Mouse (Mus musculus): Measurements from ENCODE around the gene Smim6. TPM values are rescaled to one million over a fixed set of nuclear protein-coding genes. Genes with fewer than 3 reads are reported as not detected.

Gene Smim6
- total and polyA plus RNA-seq, 3 experiments, result 0.29 TPM; not detected in 2

GRCm38 (mm10) chr11:115920110-115920818, 8.4 kb downstream of the Smim6 start:
- Histone ChIP-seq H3K4me3 (no peak overlapping the region), H3K27ac (no peak overlapping the region), H3K27me3 (ENCODE audit: control insufficient read depth, insufficient read depth, low read length) (no peaks in the 10 kb centered on the region), H3K9ac (ENCODE audit: low read depth, low read length) (no peak overlapping the region), H3K79me2 (replicated peaks; ENCODE audit: control insufficient read depth, insufficient read depth, low read length) (no peaks in the 10 kb centered on the region), H3K4me1 (ENCODE audit: control insufficient read depth, insufficient read depth, low read length) (no peaks in the 10 kb centered on the region), H3K36me3 (ENCODE audit: control insufficient read depth, insufficient read depth, low read length) (no peaks in the 10 kb centered on the region)
- intact Hi-C loops (cut with DNase I), result loop anchor here (2.0 kb wide), 1 partner anchor 21 kb away; the partner anchor contains the start of gene Smim5
- DNase-seq, result peak; percentile 33 to 54
- WGBS, result 29% methylated on average over 6 of the region's 6 CpGs
- TF ChIP-seq CTCF (IDR thresholded peaks at IDR 0.05), result peak; percentile 86
- TF ChIP-seq EP300 (IDR thresholded peaks at IDR 0.05; ENCODE audit: insufficient read depth, low read depth, low read length), result no peak
- TF ChIP-seq POLR2A (IDR thresholded peaks at IDR 0.05; ENCODE audit: insufficient read depth, low read depth, low read length), result no peak

DNA sequence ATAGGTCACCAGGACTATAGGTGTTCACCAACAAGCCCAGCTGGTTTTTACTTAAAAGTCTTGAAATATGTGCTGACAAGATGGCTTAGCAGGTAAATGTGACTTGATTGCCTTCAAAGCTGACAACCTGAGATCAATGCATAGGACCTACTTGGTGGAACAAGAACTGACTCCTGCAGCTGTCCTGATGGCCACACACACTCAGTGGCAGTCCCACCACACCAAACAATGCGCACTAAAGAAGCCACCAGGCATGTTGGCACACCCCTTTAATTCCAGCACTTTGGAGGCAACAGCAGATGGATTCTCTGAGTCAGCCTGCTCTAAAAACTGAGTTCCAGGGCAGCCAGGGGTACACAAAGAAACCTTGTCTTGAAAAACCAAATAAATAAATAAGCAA, 10.2 kb downstream of the Smim6 start:
- TF ChIP-seq CTCF (IDR thresholded peaks at IDR 0.05), result no peak
- no peak for TF ChIP-seq EP300 (IDR thresholded peaks at IDR 0.05; ENCODE audit: insufficient read depth, low read depth, low read length)
- TF ChIP-seq POLR2A (IDR thresholded peaks at IDR 0.05; ENCODE audit: insufficient read depth, low read depth, low read length), result no peak

DNA sequence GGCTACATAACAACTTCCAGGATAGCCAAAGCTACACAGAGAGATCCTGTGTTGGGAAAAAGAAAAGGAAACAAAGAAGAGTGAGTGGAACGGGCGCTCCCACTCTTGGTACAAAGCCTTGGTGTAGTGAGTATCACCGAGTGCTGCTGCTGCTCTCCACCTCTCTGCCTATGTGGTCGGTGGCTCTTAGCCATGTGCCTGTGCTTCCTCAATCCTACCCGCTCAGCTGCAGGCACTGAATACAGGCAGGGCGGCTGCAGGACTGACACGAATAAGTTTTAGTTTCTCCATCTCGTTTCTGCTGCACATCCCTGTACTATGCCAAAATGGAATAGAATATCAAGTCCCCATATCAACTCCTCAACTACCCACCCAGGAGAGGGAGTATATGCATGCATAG, 17.2 kb downstream of the Smim6 start:
- 84% methylated on average over 8 of the region's 8 CpGs for whole genome bisulfite sequencing
- peak in 1 of 2 experiments; percentile 27 for DNase-seq
- intact Hi-C loops (cut with DNase I), result no loop called here
- Histone ChIP-seq H3K27ac (no peak overlapping the region), H3K9ac (ENCODE audit: low read depth, low read length) (no peak overlapping the region), H3K79me2 (replicated peaks; ENCODE audit: control insufficient read depth, insufficient read depth, low read length) (no peaks in the 10 kb centered on the region), H3K36me3 (ENCODE audit: control insufficient read depth, insufficient read depth, low read length) (peaks cover under 1% of the 10 kb centered on the region; the same call in 1 of the 2 replicates), H3K27me3 (ENCODE audit: control insufficient read depth, insufficient read depth, low read length) (no peaks in the 10 kb centered on the region), H3K4me3 (no peak overlapping the region), H3K4me1 (ENCODE audit: control insufficient read depth, insufficient read depth, low read length) (peaks cover 2% of the 10 kb centered on the region)
- TF ChIP-seq CTCF (IDR thresholded peaks at IDR 0.05) (no peak), EP300 (IDR thresholded peaks at IDR 0.05; ENCODE audit: insufficient read depth, low read depth, low read length) (no peak), POLR2A (IDR thresholded peaks at IDR 0.05; ENCODE audit: insufficient read depth, low read depth, low read length) (no peak)

More for the DNA sequence above, 10.2 kb downstream of the Smim6 start:
- Histone ChIP-seq H3K36me3 (ENCODE audit: control insufficient read depth, insufficient read depth, low read length) (no peaks in the 10 kb centered on the region), H3K79me2 (replicated peaks; ENCODE audit: control insufficient read depth, insufficient read depth, low read length) (no peaks in the 10 kb centered on the region), H3K9ac (ENCODE audit: low read depth, low read length) (no peak overlapping the region), H3K4me1 (ENCODE audit: control insufficient read depth, insufficient read depth, low read length) (no peaks in the 10 kb centered on the region), H3K4me3 (no peak overlapping the region), H3K27me3 (ENCODE audit: control insufficient read depth, insufficient read depth, low read length) (no peaks in the 10 kb centered on the region), H3K27ac (no peak overlapping the region)
- intact Hi-C loops (cut with DNase I), result loop anchor here (2.0 kb wide), 1 partner anchor 23 kb away; the partner anchor contains the start of gene Smim5
- 96% methylated on average over 1 of the region's 1 CpGs for WGBS
- DNase-seq, result no peak

DNA sequence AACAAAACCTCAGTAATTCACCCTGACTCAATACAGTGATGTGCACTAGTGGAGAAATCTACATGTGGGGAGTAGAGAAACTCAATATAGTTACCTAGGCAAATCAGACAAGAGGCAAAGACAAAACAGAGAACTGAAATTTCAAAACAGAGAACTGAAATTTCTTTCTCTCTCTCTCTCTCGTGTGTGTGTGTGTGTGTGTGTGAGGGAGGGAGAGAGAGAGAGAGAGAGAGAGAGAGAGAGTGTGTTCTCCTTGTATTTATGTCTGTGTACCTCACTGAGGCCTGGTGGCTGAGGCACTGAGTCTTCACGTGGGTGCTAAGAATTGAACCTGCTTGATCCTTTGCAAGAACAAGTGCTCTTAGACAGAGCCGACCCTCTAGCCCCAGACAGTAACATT, 18.0 kb downstream of the Smim6 start:
- H3K27ac ChIP-seq, result no peak overlapping the region
- peaks cover 3% of the 10 kb centered on the region for H3K4me1 ChIP-seq (ENCODE audit: control insufficient read depth, insufficient read depth, low read length)
- H3K9ac ChIP-seq (ENCODE audit: low read depth, low read length), result no peak overlapping the region
- H3K79me2 ChIP-seq (replicated peaks; ENCODE audit: control insufficient read depth, insufficient read depth, low read length), result peaks cover 2% of the 10 kb centered on the region; the same call in 1 of the 2 replicates
- TF ChIP-seq EP300 (IDR thresholded peaks at IDR 0.05; ENCODE audit: insufficient read depth, low read depth, low read length), result no peak
- no peak for TF ChIP-seq POLR2A (IDR thresholded peaks at IDR 0.05; ENCODE audit: insufficient read depth, low read depth, low read length)
- TF ChIP-seq CTCF (IDR thresholded peaks at IDR 0.05), result no peak
- H3K36me3 ChIP-seq (ENCODE audit: control insufficient read depth, insufficient read depth, low read length), result peaks cover 6% of the 10 kb centered on the region; the same call in 1 of the 2 replicates
- no peaks in the 10 kb centered on the region for H3K27me3 ChIP-seq (ENCODE audit: control insufficient read depth, insufficient read depth, low read length)
- DNase-seq, result no peak
- intact Hi-C loops (cut with DNase I), result loop anchor here (10.0 kb wide), 1 partner anchor 205 kb away; the partner anchor contains the start of genes Mrpl38 and Trim65
- no peak overlapping the region for H3K4me3 ChIP-seq
- 64% methylated on average over 3 of the region's 3 CpGs for WGBS

DNA sequence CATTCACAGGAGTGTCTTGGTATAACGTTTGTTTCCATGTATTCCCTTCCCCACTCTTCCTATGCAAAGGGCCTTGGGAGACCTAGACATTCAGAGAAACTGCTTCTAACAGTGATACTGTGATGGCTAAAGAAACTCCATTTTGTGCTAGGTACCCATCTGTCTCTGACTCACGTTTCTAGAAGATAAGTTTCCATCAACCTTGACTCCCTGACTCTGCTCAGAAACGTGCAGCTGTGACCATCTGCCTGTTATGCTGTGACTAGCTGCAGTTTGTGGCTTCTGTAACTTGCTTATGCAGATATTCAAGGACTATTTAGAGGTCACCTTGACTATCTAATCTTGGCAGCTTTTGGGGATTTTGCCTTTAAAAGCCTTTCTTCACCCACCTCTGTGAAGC, 19.4 kb downstream of the Smim6 start:
- intact Hi-C loops (cut with DNase I), result loop anchor here (10.0 kb wide), 1 partner anchor 204 kb away; the partner anchor contains the start of genes Mrpl38 and Trim65
- Histone ChIP-seq H3K36me3 (ENCODE audit: control insufficient read depth, insufficient read depth, low read length) (peaks cover 6% of the 10 kb centered on the region; the same call in 1 of the 2 replicates), H3K9ac (ENCODE audit: low read depth, low read length) (no peak overlapping the region), H3K4me3 (no peak overlapping the region), H3K27ac (no peak overlapping the region), H3K79me2 (replicated peaks; ENCODE audit: control insufficient read depth, insufficient read depth, low read length) (peaks cover 2% of the 10 kb centered on the region; the same call in 1 of the 2 replicates), H3K4me1 (ENCODE audit: control insufficient read depth, insufficient read depth, low read length) (peaks cover 3% of the 10 kb centered on the region), H3K27me3 (ENCODE audit: control insufficient read depth, insufficient read depth, low read length) (no peaks in the 10 kb centered on the region)
- no peak for TF ChIP-seq POLR2A (IDR thresholded peaks at IDR 0.05; ENCODE audit: insufficient read depth, low read depth, low read length)
- no peak for TF ChIP-seq EP300 (IDR thresholded peaks at IDR 0.05; ENCODE audit: insufficient read depth, low read depth, low read length)
- TF ChIP-seq CTCF (IDR thresholded peaks at IDR 0.05), result no peak
- no peak for DNase-seq
- WGBS, result 56% methylated on average over 3 of the region's 3 CpGs
